In the genomic region with DNA sequence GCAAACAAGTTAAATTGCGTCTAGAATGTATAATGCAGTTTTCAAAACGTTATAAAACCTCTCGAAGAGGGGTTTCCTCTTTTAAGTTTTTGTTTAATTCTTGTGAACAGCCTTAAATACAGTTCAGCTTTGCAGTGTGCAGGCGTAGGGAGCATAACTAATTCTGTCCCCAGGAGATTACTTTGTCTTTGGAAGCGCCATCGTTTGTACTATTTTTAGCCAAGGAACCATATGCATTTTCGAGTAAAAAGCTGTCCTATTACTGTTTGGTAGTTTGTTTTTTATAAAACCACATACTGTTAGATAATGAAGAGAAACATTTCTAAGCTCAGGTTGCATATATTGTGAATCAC, we compare ENCODE assay signal across 8 mouse cellular contexts.
DNase-seq lines count a peak whose midpoint lies in the region; ATAC-seq and TF ChIP-seq lines count a peak whose summit lies in the region.

No protein-coding gene starts in this region.

- H3K27ac ChIP-seq in gastrocnemius, adult 2 months, result peak overlapping the region; percentile 51
- H3K27ac ChIP-seq in neural tube, embryonic 11.5 days (ENCODE audit: low read depth, low read length), result no peak overlapping the region
- no peak overlapping the region for H3K27ac ChIP-seq in liver, embryonic 13.5 days
- 0 out of 2 replicates have a peak overlapping the region, but pooled peaks have one; percentile 27 for H3K27ac ChIP-seq in stomach, embryonic 16.5 days (ENCODE audit: low read length)

- no peaks in the 10 kb centered on the region for H3K27me3 ChIP-seq in neural tube, embryonic 11.5 days (ENCODE audit: control insufficient read depth, insufficient read depth, low read length)
- no peaks in the 10 kb centered on the region for H3K27me3 ChIP-seq in liver, embryonic 13.5 days
- H3K27me3 ChIP-seq in stomach, embryonic 16.5 days (ENCODE audit: control insufficient read depth, insufficient read depth, low read length), result no peaks in the 10 kb centered on the region

- peaks cover 5% of the 10 kb centered on the region for H3K4me1 ChIP-seq in neural tube, embryonic 11.5 days (ENCODE audit: control insufficient read depth, insufficient read depth, low read length)
- H3K4me1 ChIP-seq in liver, embryonic 13.5 days (replicated peaks), result peaks cover 3% of the 10 kb centered on the region; the same call in 1 of the 2 replicates
- H3K4me1 ChIP-seq in stomach, embryonic 16.5 days (ENCODE audit: control insufficient read depth, insufficient read depth, low read length), result peaks cover 6% of the 10 kb centered on the region

- no peaks in the 10 kb centered on the region for H3K9me3 ChIP-seq in neural tube, embryonic 11.5 days (ENCODE audit: control insufficient read depth, low read length)
- H3K9me3 ChIP-seq in liver, embryonic 13.5 days (replicated peaks), result no peaks in the 10 kb centered on the region
- no peaks in the 10 kb centered on the region for H3K9me3 ChIP-seq in stomach, embryonic 16.5 days (replicated peaks; ENCODE audit: control insufficient read depth, low read length)

- H3K36me3 ChIP-seq in neural tube, embryonic 11.5 days (ENCODE audit: control insufficient read depth, insufficient read depth, low read length), result no peaks in the 10 kb centered on the region
- H3K36me3 ChIP-seq in liver, embryonic 13.5 days, result no peaks in the 10 kb centered on the region
- H3K36me3 ChIP-seq in stomach, embryonic 16.5 days (ENCODE audit: control insufficient read depth, insufficient read depth, low read length), result no peaks in the 10 kb centered on the region

- no peak for DNase-seq in gastrocnemius, adult 2 months
- no peak for DNase-seq in gastrocnemius, postnatal 4 days (ENCODE audit: low spot score in 2 of 2)
- no peak for DNase-seq in neural tube, embryonic 11.5 days (ENCODE audit: low spot score)
- no peak for DNase-seq in neural tube, embryonic 10.5 days (ENCODE audit: extremely low spot score, low spot score)
- DNase-seq in liver, embryonic 13.5 days, result no peak
- DNase-seq in spleen, postnatal 14 days (ENCODE audit: low spot score in 2 of 2), result no peak
- no peak for DNase-seq in yolk sac, embryonic 10.5 days (ENCODE audit: low spot score)

- peak overlapping the region; percentile 32; the same call in 1 of the 2 replicates for H3K4me2 ChIP-seq in neural tube, embryonic 11.5 days (ENCODE audit: low read depth)
- peak overlapping the region; percentile 35 for H3K4me2 ChIP-seq in liver, embryonic 13.5 days
- H3K4me2 ChIP-seq in stomach, embryonic 16.5 days (ENCODE audit: low read depth, low read length), result peak overlapping the region; percentile 53

- WGBS in neural tube, embryonic 11.5 days, result 38% methylated on average over 7 of the region's 7 CpGs
- WGBS in liver, embryonic 13.5 days (ENCODE audit: insufficient replicate concordance), result 32% methylated on average over 7 of the region's 7 CpGs
- 29% methylated on average over 7 of the region's 7 CpGs for WGBS in stomach, embryonic 16.5 days

- intact Hi-C loops in gastrocnemius, adult 2 months (cut with DNase I), result no loop called here

- H3K9ac ChIP-seq in neural tube, embryonic 11.5 days (ENCODE audit: low read length), result peak overlapping the region; percentile 22; the same call in 1 of the 2 replicates
- no peak overlapping the region for H3K9ac ChIP-seq in liver, embryonic 13.5 days
- peak overlapping the region; percentile 61; the same call in 1 of the 2 replicates for H3K9ac ChIP-seq in stomach, embryonic 16.5 days (ENCODE audit: low read length)

- no peak for TF ChIP-seq CTCF in gastrocnemius, adult 2 months (IDR thresholded peaks at IDR 0.05)

- ATAC-seq in neural tube, embryonic 11.5 days (ENCODE audit: insufficient read depth, low FRiP score, low TSS enrichment), result no peak
- no peak for ATAC-seq in liver, embryonic 13.5 days (ENCODE audit: low read depth)
- no peak for ATAC-seq in stomach, embryonic 16.5 days (ENCODE audit: insufficient read depth, low FRiP score)

- H3K4me3 ChIP-seq in gastrocnemius, adult 2 months, result peak overlapping the region; percentile 63
- no peak overlapping the region for H3K4me3 ChIP-seq in neural tube, embryonic 11.5 days (ENCODE audit: low read depth, low read length)
- H3K4me3 ChIP-seq in liver, embryonic 13.5 days (replicated peaks), result no peak overlapping the region
- H3K4me3 ChIP-seq in stomach, embryonic 16.5 days (replicated peaks; ENCODE audit: low read length), result peak overlapping the region; percentile 34

Comparison
In these comparisons a context has a peak if more than half of its experiments do, and no peak if none do; other contexts are left out.
1. H3K27ac ChIP-seq: peak in gastrocnemius, adult 2 months (single experiment) and stomach, embryonic 16.5 days (single experiment); none in neural tube, embryonic 11.5 days (single experiment) and liver, embryonic 13.5 days (single experiment).
2. H3K4me3 ChIP-seq: peak in gastrocnemius, adult 2 months (single experiment) and stomach, embryonic 16.5 days (single experiment); none in neural tube, embryonic 11.5 days (single experiment) and liver, embryonic 13.5 days (single experiment).
3. Peak in every context shown above with its lines, with median percentiles within 50 percentile points of each other: H3K4me2 ChIP-seq.